Mouse (Mus musculus): ENCODE measurements around the gene Mybpc1. TPM values are rescaled to one million over a fixed set of nuclear protein-coding genes. Genes with fewer than 3 reads are reported as not detected.

Gene Mybpc1
- total and polyA plus RNA-seq, 3 experiments, result not detected

GRCm38 (mm10) chr10:88624300-88624699 lies 19.3 kb upstream of the Mybpc1 start:
- no peak for TF ChIP-seq HCFC1 (IDR thresholded peaks at IDR 0.05; ENCODE audit: low read depth, low read length)
- TF ChIP-seq CTCF (IDR thresholded peaks at IDR 0.05 in 2 of 3, conservative IDR thresholded peaks at IDR 0.05 in 1 of 3; ENCODE audit: control insufficient read depth in 1 of 3, insufficient read depth in 1 of 3, low read depth in 2 of 3, low read length in 3 of 3, poor library complexity in 1 of 3, severe bottlenecking in 1 of 3), result no peak
- TF ChIP-seq RAD21 (IDR thresholded peaks at IDR 0.05; ENCODE audit: low read depth, low read length), result no peak
- H3K4me3 ChIP-seq (ENCODE audit: control insufficient read depth in 1 of 2, insufficient read depth in 1 of 2, low read depth in 2 of 2, low read length in 2 of 2), result no peak overlapping the region
- no peaks in the 10 kb centered on the region for H3K4me1 ChIP-seq (ENCODE audit: control insufficient read depth in 1 of 2, insufficient read depth in 2 of 2, low read length in 2 of 2)
- no peak for DNase-seq (ENCODE audit: low read depth, low spot score)
- H3K9me3 ChIP-seq (replicated peaks; ENCODE audit: insufficient read depth, low read length), result no peaks in the 10 kb centered on the region
- no peak overlapping the region for H3K27ac ChIP-seq (ENCODE audit: control insufficient read depth, low read depth, low read length)
- H3K79me2 ChIP-seq (ENCODE audit: control insufficient read depth, insufficient read depth, low read length, poor library complexity), result no peaks in the 10 kb centered on the region
- H3K36me3 ChIP-seq (ENCODE audit: control insufficient read depth in 1 of 2, insufficient read depth in 2 of 2, low read length in 2 of 2), result no peaks in the 10 kb centered on the region
- H3K27me3 ChIP-seq (ENCODE audit: control insufficient read depth in 1 of 2, insufficient read depth in 2 of 2, low read length in 2 of 2), result no peaks in the 10 kb centered on the region
- no peak overlapping the region for H3K9ac ChIP-seq (ENCODE audit: control insufficient read depth, low read depth, low read length, poor library complexity, severe bottlenecking)

GRCm38 (mm10) chr10:88622624-88623023 lies 17.7 kb upstream of the Mybpc1 start:
- no peaks in the 10 kb centered on the region for H3K79me2 ChIP-seq (ENCODE audit: control insufficient read depth, insufficient read depth, low read length, poor library complexity)

GRCm38 (mm10) chr10:88620809-88621208 lies 15.9 kb upstream of the Mybpc1 start:
- peak; percentile 30 for TF ChIP-seq RAD21 (IDR thresholded peaks at IDR 0.05; ENCODE audit: low read depth, low read length)
- TF ChIP-seq CTCF (IDR thresholded peaks at IDR 0.05 in 2 of 3, conservative IDR thresholded peaks at IDR 0.05 in 1 of 3; ENCODE audit: control insufficient read depth in 1 of 3, insufficient read depth in 1 of 3, low read depth in 2 of 3, low read length in 3 of 3, poor library complexity in 1 of 3, severe bottlenecking in 1 of 3), result peak in 2 of 3 experiments; percentile 16 to 26; a peak in 2 of 6 replicates
- TF ChIP-seq SMC3 (IDR thresholded peaks at IDR 0.05; ENCODE audit: low read depth, low read length), result peak; percentile 38
- TF ChIP-seq JUND (IDR thresholded peaks at IDR 0.05; ENCODE audit: low read depth, low read length), result no peak
- no peak for TF ChIP-seq CHD2 (IDR thresholded peaks at IDR 0.05; ENCODE audit: low read length)
- TF ChIP-seq NELFE (IDR thresholded peaks at IDR 0.05; ENCODE audit: low read depth, low read length), result no peak
- DNase-seq (ENCODE audit: low read depth, low spot score), result peak; percentile 15
- no peaks in the 10 kb centered on the region for H3K79me2 ChIP-seq (ENCODE audit: control insufficient read depth, insufficient read depth, low read length, poor library complexity)
- H3K27ac ChIP-seq (ENCODE audit: control insufficient read depth, low read depth, low read length), result no peak overlapping the region
- H3K4me3 ChIP-seq (ENCODE audit: control insufficient read depth in 1 of 2, insufficient read depth in 1 of 2, low read depth in 2 of 2, low read length in 2 of 2), result no peak overlapping the region
- H3K9ac ChIP-seq (ENCODE audit: control insufficient read depth, low read depth, low read length, poor library complexity, severe bottlenecking), result no peak overlapping the region
- H3K4me1 ChIP-seq (ENCODE audit: control insufficient read depth in 1 of 2, insufficient read depth in 2 of 2, low read length in 2 of 2), result no peaks in the 10 kb centered on the region
- H3K36me3 ChIP-seq (ENCODE audit: control insufficient read depth in 1 of 2, insufficient read depth in 2 of 2, low read length in 2 of 2), result no peaks in the 10 kb centered on the region
- H3K9me3 ChIP-seq (replicated peaks; ENCODE audit: insufficient read depth, low read length), result no peaks in the 10 kb centered on the region
- no peaks in the 10 kb centered on the region for H3K27me3 ChIP-seq (ENCODE audit: control insufficient read depth in 1 of 2, insufficient read depth in 2 of 2, low read length in 2 of 2)

More at GRCm38 (mm10) chr10:88622624-88623023, 17.7 kb upstream of the Mybpc1 start:
- Histone ChIP-seq H3K4me3 (ENCODE audit: control insufficient read depth in 1 of 2, insufficient read depth in 1 of 2, low read depth in 2 of 2, low read length in 2 of 2) (no peak overlapping the region), H3K36me3 (ENCODE audit: control insufficient read depth in 1 of 2, insufficient read depth in 2 of 2, low read length in 2 of 2) (no peaks in the 10 kb centered on the region), H3K9me3 (replicated peaks; ENCODE audit: insufficient read depth, low read length) (no peaks in the 10 kb centered on the region), H3K27ac (ENCODE audit: control insufficient read depth, low read depth, low read length) (no peak overlapping the region), H3K9ac (ENCODE audit: control insufficient read depth, low read depth, low read length, poor library complexity, severe bottlenecking) (no peak overlapping the region), H3K4me1 (ENCODE audit: control insufficient read depth in 1 of 2, insufficient read depth in 2 of 2, low read length in 2 of 2) (no peaks in the 10 kb centered on the region), H3K27me3 (ENCODE audit: control insufficient read depth in 1 of 2, insufficient read depth in 2 of 2, low read length in 2 of 2) (no peaks in the 10 kb centered on the region)
- TF ChIP-seq ELF1 (IDR thresholded peaks at IDR 0.05; ENCODE audit: low read depth, low read length) (no peak), MAX (IDR thresholded peaks at IDR 0.05; ENCODE audit: low read length) (no peak), POLR2AphosphoS5 (IDR thresholded peaks at IDR 0.05; ENCODE audit: borderline replicate concordance, low read depth, low read length) (no peak), MXI1 (IDR thresholded peaks at IDR 0.05; ENCODE audit: low read depth, low read length) (no peak), RAD21 (IDR thresholded peaks at IDR 0.05; ENCODE audit: low read depth, low read length) (no peak), SIN3A (IDR thresholded peaks at IDR 0.05; ENCODE audit: low read length) (no peak), GATA1 (IDR thresholded peaks at IDR 0.05; ENCODE audit: low read depth, low read length) (no peak), ZMIZ1 (IDR thresholded peaks at IDR 0.05; ENCODE audit: low read depth, low read length) (no peak), HCFC1 (IDR thresholded peaks at IDR 0.05; ENCODE audit: low read depth, low read length) (no peak), EP300 (IDR thresholded peaks at IDR 0.05; ENCODE audit: low read depth in 1 of 2, low read length in 2 of 2) (no peak), MAZ (IDR thresholded peaks at IDR 0.05; ENCODE audit: low read depth, low read length) (no peak)
- DNase-seq (ENCODE audit: low read depth, low spot score), result no peak
